Mouse (Mus musculus): ENCODE data around the gene Abca3. TPM values are rescaled to one million over a fixed set of nuclear protein-coding genes. Genes with fewer than 3 reads are reported as not detected.

Gene Abca3
- polyA plus RNA-seq, 1 experiment: 41.6 TPM

GRCm38 (mm10) chr17:24362527-24362926 lies 10.8 kb downstream of the Abca3 start:
- no peak for TF ChIP-seq GATA1 (IDR thresholded peaks at IDR 0.05; ENCODE audit: low read length)

DNA sequence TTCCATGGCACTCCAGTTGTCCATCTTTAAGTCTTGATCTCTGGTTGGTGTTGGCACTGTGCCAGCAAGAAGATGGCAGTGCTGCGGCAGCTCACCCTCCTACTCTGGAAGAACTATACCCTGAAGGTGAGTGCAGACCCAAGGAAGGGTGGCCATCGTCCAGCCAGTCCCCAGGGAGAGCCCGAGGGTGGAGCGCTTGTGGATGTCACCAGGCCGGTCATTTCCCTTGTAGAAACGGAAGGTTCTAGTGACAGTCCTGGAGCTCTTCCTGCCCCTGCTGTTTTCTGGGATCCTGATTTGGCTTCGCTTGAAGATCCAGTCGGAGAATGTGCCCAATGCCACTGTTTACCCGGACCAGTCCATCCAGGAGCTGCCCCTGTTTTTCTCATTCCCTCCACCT lies 12.7 kb downstream of the Abca3 start:
- TF ChIP-seq GATA1 (IDR thresholded peaks at IDR 0.05; ENCODE audit: low read length): no peak

- no peak for TF ChIP-seq GATA1 (IDR thresholded peaks at IDR 0.05; ENCODE audit: low read length)
These were observed 14.1 kb downstream of the Abca3 start for GRCm38 (mm10) chr17:24365863-24366262.

DNA sequence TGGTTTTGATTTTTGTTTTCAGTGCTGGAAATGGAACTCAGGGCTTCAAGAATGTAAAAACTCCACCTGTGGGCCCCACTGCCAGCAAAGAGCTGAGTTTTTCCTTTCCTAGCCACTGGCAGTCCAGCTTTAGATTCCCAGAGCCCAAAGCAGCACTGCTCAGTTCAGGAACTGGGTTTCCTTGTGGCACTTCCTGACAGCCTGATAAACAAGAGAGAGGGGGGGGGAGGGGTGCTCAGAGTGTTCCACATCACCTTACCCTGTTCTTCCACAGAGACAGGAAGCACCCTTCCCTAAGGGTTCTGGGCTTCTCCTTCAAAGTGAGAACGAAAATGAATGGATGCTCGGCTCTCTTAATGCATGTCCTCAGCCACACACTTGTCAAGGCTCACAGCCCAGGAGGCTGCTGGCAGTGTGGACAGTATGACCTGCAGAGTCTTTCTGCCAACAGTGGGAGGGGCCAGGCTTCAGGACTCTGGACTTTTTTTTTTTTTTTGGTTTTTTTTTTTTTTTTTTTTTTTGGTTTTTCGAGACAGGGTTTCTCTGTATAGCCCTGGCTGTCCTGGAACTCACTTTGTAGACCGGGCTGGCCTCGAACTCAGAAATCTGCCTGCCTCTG lies 23.5 kb downstream of the Abca3 start:
- no peak for TF ChIP-seq GATA1 (IDR thresholded peaks at IDR 0.05; ENCODE audit: low read length)

- TF ChIP-seq GATA1 (IDR thresholded peaks at IDR 0.05; ENCODE audit: low read length): no peak
These were observed 24.1 kb downstream of the Abca3 start for GRCm38 (mm10) chr17:24375886-24376285.

DNA sequence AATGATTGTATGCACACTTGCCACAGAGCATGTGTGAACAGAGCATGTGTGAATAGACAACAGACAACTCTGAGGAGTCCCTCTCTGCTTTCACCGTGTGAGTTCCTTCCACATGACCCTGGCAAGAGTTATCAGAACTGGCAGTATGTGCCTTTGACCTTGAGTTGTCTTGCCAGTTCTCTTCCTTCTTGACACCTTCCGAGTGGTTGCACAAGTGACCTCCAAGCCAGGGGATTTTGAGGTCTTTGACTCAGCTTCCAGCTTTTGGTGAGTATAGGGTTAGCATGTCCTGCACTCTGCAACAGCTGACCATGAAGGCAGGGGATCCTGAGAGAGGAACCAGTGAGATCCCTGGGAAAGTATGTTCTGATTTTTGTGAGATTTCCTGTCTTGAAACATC lies 26.7 kb downstream of the Abca3 start:
- no peak for TF ChIP-seq GATA1 (IDR thresholded peaks at IDR 0.05; ENCODE audit: low read length)

- no peak for TF ChIP-seq GATA1 (IDR thresholded peaks at IDR 0.05; ENCODE audit: low read length)
These were observed 32.0 kb downstream of the Abca3 start for GRCm38 (mm10) chr17:24383789-24384188.

- TF ChIP-seq GATA1 (IDR thresholded peaks at IDR 0.05; ENCODE audit: low read length): no peak
These were observed 37.0 kb downstream of the Abca3 start for GRCm38 (mm10) chr17:24388711-24389110.

DNA sequence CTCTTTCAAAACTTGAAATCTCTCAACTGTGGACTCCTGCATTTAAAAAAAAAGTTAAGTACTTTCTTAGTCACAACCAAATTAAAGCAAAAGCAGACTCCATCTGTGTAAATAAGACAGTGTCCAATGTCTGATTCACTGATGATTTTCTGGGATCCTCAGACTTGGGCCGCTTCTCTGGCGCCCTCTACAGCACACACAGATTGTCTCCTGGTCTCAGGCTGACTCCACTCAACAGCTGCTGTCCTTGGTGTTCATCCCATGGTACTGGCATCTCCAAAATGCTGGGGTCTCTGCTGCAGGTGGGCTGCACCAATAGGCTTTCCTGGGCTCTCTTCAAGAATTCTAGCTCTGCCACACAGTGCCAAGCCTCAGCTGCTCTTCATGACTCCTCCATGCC lies 38.1 kb downstream of the Abca3 start:
- no peak for TF ChIP-seq GATA1 (IDR thresholded peaks at IDR 0.05; ENCODE audit: low read length)

GRCm38 (mm10) chr17:24391149-24391548 lies 39.4 kb downstream of the Abca3 start:
- TF ChIP-seq GATA1 (IDR thresholded peaks at IDR 0.05; ENCODE audit: low read length): no peak

DNA sequence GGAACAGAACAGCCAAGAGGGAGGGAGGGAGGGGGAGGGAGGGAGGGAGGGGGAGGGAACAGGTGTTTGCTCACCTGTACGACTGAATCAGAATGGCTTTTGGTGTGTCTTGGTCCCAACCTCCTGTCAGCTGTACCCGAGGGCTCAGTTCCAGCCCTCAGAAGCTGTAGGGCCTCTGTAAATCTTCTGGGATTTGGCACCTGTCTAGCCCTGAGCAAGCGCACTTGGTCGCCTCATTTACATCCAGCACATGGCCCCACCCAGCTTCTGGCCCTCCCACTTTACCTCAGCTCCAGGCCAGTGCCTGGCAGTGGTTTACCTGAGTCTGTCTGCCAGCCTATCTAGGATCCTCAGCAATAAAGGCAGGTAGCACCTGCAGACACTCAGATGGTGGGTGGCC lies 41.8 kb downstream of the Abca3 start:
- TF ChIP-seq GATA1 (IDR thresholded peaks at IDR 0.05; ENCODE audit: low read length): no peak

DNA sequence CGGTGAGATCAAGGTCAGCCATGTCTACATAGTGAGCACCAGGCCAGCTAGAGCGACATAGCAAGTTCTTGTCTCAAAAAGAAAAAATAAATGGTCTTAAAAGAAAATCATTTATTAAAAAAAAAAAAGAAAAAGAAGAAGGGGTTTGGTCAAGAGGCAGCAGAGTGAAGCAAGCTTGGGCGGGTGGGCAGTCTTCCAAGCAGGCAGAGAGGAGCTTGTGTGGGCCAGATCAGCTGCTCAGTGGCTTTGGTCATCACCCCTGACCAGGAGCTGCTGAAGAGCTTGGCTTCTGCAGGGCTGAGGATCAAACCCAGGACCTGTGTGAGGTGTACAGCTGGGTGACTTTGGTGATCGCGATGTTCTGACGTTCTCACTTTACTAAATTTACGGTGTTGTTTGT lies 42.7 kb downstream of the Abca3 start:
- TF ChIP-seq GATA1 (IDR thresholded peaks at IDR 0.05; ENCODE audit: low read length): no peak

- no peak for TF ChIP-seq GATA1 (IDR thresholded peaks at IDR 0.05; ENCODE audit: low read length)
These were observed 50.6 kb downstream of the Abca3 start for GRCm38 (mm10) chr17:24402371-24402770.

DNA sequence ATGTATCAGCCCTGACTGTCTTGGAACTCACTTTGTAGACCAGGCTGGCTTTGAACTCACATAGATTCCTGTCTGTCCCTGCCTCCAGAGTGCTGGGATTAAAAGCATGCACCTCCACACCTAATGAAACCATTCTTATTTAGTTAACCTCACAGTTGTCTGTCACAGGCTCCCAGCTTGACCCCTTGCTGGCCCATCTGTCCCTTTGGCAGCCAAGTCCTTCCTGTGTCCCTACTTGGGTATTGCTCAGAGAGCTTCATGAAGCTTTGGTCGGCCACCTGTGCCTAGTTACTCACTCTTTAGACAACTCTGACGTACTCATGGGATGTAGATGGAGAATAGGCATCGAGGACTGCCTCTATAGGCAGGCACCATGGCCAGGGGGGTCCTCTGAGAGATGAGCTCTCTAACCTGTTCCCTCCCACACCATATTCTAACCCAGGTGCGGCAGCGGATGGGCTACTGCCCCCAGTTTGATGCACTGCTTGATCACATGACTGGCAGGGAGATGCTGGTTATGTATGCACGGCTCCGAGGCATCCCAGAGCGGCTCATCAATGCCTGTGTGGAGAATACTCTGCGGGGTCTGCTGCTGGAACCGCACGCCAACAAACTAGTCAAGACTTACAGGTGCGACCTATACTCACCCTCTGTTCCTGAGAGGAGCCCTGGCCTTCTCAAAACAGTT lies 55.5 kb downstream of the Abca3 start:
- no peak for TF ChIP-seq GATA1 (IDR thresholded peaks at IDR 0.05; ENCODE audit: low read length)

DNA sequence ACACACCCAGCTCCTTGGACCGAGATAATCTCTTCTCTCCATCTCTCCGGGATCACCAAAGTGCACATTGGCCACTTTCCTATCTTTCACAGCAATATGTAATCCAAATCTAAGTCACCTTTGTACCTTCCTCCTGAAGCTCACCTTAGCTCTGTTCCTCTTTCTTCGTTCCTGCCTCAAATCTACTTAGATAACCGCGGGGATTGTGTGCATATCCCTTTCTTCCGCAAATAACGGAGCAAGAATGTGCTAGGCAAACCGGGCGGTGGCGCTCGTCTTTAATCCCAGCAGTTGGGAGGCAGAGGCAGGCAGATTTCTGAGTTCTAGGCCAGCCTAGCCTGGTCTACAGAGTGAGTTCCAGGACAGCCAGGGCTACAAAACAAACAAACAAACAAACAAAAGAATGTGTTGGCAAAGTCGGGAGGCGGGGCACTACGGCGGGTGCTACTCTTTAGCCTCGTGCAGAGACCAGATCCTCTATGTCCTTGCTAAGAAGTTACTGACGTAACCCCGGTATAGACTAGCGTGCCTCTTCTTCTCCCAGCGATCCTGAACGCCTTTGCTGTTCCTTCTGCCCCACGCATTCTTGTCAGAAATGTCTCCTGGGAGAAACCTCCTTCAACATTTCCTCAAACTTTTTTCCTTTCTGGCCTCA lies 61.9 kb downstream of the Abca3 start:
- TF ChIP-seq GATA1 (IDR thresholded peaks at IDR 0.05; ENCODE audit: low read length): no peak

DNA sequence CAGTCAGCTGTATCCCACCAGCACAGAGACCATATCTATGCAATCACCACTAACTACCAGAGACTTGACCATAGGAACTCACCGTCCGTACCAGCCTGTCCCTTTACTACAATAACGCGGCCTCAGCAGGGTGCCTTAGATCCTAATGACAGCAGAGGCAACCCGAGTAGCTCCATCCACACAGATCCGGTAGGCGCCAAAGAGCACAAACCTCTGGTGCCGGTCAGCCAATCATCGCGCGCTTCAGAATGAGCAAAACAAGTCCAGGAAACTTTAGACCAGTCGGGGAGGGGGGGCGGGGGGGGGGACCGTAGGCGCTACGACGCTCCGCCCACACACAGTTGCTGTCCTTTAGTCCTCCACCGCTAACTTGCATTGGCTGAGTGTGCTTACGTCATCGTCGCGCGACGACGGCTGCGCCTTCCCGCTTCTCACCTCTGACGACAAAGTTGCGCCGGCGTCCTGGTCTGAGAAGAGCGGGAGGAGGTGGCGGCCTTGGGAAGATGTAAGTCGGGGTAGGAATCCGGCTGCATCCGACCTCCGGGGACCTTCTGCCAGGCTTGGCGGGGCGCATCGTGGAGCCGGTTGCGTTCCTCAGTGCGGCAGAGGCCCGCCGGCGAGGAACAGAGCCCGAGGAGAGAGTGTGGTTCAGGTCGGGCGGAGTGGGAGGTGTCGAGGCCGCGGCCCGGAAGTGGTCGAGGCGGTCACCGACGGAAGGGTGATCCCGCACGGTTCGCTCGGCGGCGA lies 62.7 kb downstream of the Abca3 start, which contains the start of gene Rnps1:
TSS of gene Rnps1 (plus strand) at position 336 of the 747 bp plus-strand sequence.
- TF ChIP-seq GATA1 (IDR thresholded peaks at IDR 0.05; ENCODE audit: low read length): no peak

Measured in G1E-ER4 (cell line).